Mouse (Mus musculus): ENCODE results near the gene Oas1a.
"Not testable (repeated sequence)": the region's sequence is repeated elsewhere in the genome, so short reads cannot be mapped to it uniquely, and the experiment has no call there.

The Oas1a gene

DNA sequence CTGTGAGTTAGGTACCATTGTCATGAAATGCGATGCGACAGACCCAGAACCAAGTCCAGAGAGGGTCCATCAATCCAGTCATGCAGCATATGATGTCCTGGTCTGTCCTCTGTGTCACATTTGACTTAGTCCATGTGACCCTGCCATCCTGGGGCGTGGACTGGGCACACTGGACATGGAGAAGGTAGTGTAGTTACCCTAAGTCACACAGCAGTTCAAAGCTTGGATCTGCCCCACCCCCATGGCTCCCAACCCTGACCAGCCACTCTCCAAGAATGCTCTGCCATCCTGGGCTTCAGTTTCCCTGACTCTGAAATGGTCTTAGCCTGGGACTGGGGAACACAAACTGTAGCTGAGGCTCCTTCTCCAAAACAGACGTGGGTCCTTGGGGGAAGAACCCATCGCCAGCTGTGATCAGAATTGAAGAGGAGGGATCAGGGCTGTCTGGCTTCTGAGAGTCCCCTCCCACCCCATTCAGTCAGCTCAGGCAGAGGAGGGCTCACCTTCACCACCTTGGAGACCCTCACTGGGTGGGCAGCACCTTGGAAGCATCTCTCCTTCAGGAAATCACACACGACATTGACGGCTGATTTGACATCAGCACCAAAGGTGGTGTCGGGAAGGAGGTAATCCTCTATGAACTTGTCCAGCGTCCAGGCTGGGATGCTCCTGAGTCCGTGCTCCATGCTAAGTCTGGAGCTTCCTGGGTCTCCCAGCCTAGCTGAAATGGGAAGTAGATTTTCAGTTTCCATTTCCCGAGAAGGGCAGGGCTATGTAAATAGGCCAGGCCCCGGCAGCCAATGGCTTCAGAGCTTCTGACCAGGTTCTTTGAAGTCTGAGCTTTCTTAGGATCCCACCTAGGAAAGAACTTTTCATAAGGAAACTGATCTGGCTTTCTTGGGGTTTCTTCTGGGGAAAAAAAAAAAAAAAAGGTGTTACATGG lies at the start of gene Oas1a:
TSS of gene Oas1a (minus strand) at position 731 of the 943 bp plus-strand sequence.
- H3K4me1 ChIP-seq (replicated peaks; ENCODE audit: low read depth, low read length) = peaks cover 25% of the 10 kb centered on the region
- H3K4me3 ChIP-seq (replicated peaks; ENCODE audit: low read length) = peak within 1 kb of the TSS; percentile 62
- not testable (repeated sequence) for H3K9me3 ChIP-seq (ENCODE audit: low read length); H3K27me3 ChIP-seq (ENCODE audit: insufficient read depth, low read length); H3K36me3 ChIP-seq (ENCODE audit: insufficient read depth, low read length)

DNA sequence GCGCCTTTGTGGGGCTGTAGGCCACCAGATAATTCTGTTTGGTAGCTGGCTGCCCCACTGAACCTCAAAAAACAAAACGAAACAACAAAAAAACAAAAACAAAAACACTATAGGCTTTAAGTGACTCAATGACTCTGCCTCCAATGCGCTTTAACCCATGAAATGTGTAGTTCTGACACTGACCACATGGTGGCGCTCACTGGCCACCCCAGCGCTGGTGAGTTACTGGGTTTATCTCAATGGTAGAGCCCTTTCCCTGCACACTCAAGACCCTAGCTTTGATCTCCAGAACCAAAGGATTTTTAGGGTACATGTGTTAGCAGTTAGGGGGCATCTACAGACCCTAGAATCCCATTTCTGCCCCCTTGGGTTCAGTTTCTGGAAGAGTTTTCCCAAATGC lies 46.7 kb upstream of the Oas1a start:
- 0 out of 2 replicates have a peak, but pooled peaks cover under 1% of the 10 kb centered on the region for H3K4me1 ChIP-seq (replicated peaks; ENCODE audit: low read depth, low read length)
- peaks cover 4% of the 10 kb centered on the region; the same call in 1 of the 2 replicates for H3K9me3 ChIP-seq (ENCODE audit: low read length)
- no peaks in the 10 kb centered on the region for H3K36me3 ChIP-seq (ENCODE audit: insufficient read depth, low read length)
- no peak for TF ChIP-seq POU5F1 (IDR thresholded peaks at IDR 0.05; ENCODE audit: borderline replicate concordance, low read length)
- TF ChIP-seq NANOG (IDR thresholded peaks at IDR 0.05; ENCODE audit: borderline replicate concordance, low read length) = no peak
- TF ChIP-seq CTCF (conservative IDR thresholded peaks at IDR 0.05; ENCODE audit: low read length) = peak; percentile 84
- H3K4me3 ChIP-seq (replicated peaks; ENCODE audit: low read length) = no peak overlapping the region
- peaks cover 52% of the 10 kb centered on the region for H3K27me3 ChIP-seq (ENCODE audit: insufficient read depth, low read length)

DNA sequence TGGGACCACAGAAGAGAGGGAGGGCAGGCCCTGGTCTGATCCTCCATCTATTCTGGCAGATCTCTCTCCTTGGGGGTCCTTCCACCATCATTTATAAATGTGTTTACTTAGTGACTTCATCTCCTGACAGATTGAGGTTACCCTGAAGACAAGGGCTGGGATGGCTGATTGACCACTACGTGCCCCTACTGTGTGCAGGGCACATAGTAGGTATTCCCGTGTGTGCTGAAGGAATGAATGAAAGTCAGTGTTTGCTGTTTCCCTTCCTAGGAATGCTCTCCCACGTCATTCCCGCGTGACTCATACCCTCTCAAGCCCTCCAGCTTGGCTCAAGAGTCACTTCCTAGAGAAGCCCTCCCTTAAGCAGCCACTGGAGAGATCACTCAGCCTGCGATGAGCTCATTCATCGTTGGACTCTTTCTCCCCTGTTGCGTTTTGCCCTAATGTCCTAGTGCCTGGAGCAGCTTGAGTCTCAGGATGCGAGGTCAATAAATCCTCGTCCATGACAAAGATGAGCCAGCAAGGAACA lies 45.0 kb upstream of the Oas1a start:
- no peak overlapping the region for H3K4me3 ChIP-seq (replicated peaks; ENCODE audit: low read length)
- no peaks in the 10 kb centered on the region for H3K9me3 ChIP-seq (ENCODE audit: low read length)
- peaks cover 58% of the 10 kb centered on the region for H3K27me3 ChIP-seq (ENCODE audit: insufficient read depth, low read length)
- H3K4me1 ChIP-seq (replicated peaks; ENCODE audit: low read depth, low read length) = peaks cover 9% of the 10 kb centered on the region
- no peaks in the 10 kb centered on the region for H3K36me3 ChIP-seq (ENCODE audit: insufficient read depth, low read length)
- TF ChIP-seq NANOG (IDR thresholded peaks at IDR 0.05; ENCODE audit: borderline replicate concordance, low read length) (no peak), CTCF (conservative IDR thresholded peaks at IDR 0.05; ENCODE audit: low read length) (no peak)

DNA sequence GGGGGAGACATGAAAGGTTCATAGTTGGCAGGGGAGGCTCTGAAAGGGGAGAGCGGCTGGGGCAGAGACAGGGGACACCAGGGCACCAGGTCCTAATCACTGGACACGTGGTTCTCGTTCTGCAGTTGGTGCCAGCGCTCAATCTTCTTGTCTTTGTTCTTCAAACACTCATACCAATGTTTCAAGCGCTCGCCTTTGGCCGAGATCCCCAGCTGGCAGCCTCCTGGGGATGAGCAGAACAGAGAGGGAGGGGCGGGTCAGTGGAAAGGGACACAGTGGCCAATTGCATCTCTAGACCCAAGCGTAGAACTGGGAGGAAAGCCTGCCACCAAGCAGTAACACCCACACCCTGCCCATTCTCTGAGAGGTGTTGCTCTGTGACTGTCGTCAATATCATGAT lies 34.8 kb upstream of the Oas1a start:
- no peak for TF ChIP-seq CTCF (conservative IDR thresholded peaks at IDR 0.05; ENCODE audit: low read length)
- TF ChIP-seq POU5F1 (IDR thresholded peaks at IDR 0.05; ENCODE audit: borderline replicate concordance, low read length) = no peak
- Histone ChIP-seq H3K4me3 (replicated peaks; ENCODE audit: low read length) (no peak overlapping the region), H3K27me3 (ENCODE audit: insufficient read depth, low read length) (peaks cover 42% of the 10 kb centered on the region), H3K36me3 (ENCODE audit: insufficient read depth, low read length) (no peaks in the 10 kb centered on the region), H3K9me3 (ENCODE audit: low read length) (no peaks in the 10 kb centered on the region), H3K4me1 (replicated peaks; ENCODE audit: low read depth, low read length) (peaks cover 53% of the 10 kb centered on the region)

DNA sequence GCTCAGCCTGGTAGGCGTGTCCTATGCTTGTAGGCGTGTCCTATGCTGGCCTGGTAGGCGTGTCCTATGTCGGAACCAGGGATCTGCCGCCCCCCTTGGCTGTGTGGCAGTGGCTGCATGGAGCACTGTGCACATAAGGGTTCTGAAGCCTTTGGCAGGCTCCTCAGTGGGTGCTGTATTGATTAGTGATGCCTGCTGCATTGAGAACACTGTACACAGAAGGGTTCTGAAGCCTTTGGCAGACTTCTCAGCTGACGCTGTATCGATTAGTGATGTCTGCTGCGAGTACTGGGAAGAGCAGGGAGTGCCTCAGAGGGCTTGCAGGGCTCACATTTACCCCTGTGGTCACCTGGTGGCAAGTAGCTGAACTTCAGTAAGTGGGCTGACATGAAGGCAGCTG lies 31.3 kb upstream of the Oas1a start:
- H3K4me1 ChIP-seq (replicated peaks; ENCODE audit: low read depth, low read length) = peaks cover 39% of the 10 kb centered on the region
- H3K27me3 ChIP-seq (ENCODE audit: insufficient read depth, low read length) = peaks cover 34% of the 10 kb centered on the region
- H3K4me3 ChIP-seq (replicated peaks; ENCODE audit: low read length) = peak overlapping the region; percentile 63
- no peak for TF ChIP-seq POU5F1 (IDR thresholded peaks at IDR 0.05; ENCODE audit: borderline replicate concordance, low read length)
- TF ChIP-seq CTCF (conservative IDR thresholded peaks at IDR 0.05; ENCODE audit: low read length) = peak; percentile 55
- no peaks in the 10 kb centered on the region for H3K9me3 ChIP-seq (ENCODE audit: low read length)
- no peaks in the 10 kb centered on the region for H3K36me3 ChIP-seq (ENCODE audit: insufficient read depth, low read length)

DNA sequence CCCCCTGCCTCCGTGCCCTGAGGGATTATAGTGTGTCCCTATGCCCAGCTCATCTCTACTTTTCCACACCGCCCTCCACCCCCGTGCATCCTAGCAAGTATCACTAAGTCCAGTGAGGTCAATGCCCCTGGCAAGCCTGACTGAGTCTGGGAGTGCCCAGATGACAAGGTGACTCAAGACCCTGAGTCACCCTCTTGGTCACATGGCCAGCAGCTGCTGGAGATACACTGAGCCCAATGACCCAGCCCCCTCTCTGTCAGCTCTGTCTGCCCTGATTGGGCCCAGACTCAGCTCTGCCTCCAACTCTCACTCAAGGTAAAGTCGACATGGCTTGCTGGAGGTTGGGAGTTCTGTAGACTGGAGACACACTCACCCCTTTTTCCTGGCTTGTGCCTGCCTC lies 30.5 kb upstream of the Oas1a start:
- peak overlapping the region; percentile 63; the same call in 1 of the 2 replicates for H3K4me3 ChIP-seq (replicated peaks; ENCODE audit: low read length)
- H3K36me3 ChIP-seq (ENCODE audit: insufficient read depth, low read length) = no peaks in the 10 kb centered on the region
- peaks cover 41% of the 10 kb centered on the region for H3K4me1 ChIP-seq (replicated peaks; ENCODE audit: low read depth, low read length)
- TF ChIP-seq NANOG (IDR thresholded peaks at IDR 0.05; ENCODE audit: borderline replicate concordance, low read length) = no peak
- TF ChIP-seq CTCF (conservative IDR thresholded peaks at IDR 0.05; ENCODE audit: low read length) = no peak
- no peak for TF ChIP-seq POU5F1 (IDR thresholded peaks at IDR 0.05; ENCODE audit: borderline replicate concordance, low read length)
- no peaks in the 10 kb centered on the region for H3K9me3 ChIP-seq (ENCODE audit: low read length)
- peaks cover 29% of the 10 kb centered on the region for H3K27me3 ChIP-seq (ENCODE audit: insufficient read depth, low read length)

DNA sequence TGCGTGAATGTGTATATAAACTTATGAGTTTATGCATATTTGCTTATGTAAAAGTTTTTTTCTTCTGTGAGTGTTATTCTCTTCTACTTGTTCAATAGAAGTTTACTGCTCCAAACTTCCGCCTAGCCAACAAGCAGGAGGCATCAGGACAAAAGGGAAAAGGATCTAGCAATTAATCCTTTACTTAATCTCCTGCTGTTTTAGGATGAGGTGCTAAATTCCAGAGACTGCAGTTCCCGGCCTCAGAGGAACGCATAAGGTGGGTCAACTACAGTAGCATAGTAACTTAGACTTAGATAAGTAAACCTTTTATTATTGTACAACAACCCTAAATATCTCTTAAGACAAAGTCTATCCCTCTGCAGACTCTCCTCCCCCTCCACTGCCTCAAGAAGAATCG lies 26.6 kb upstream of the Oas1a start:
- Histone ChIP-seq H3K36me3 (ENCODE audit: insufficient read depth, low read length) (no peaks in the 10 kb centered on the region), H3K4me1 (replicated peaks; ENCODE audit: low read depth, low read length) (peaks cover 35% of the 10 kb centered on the region), H3K9me3 (ENCODE audit: low read length) (peaks cover 8% of the 10 kb centered on the region), H3K4me3 (replicated peaks; ENCODE audit: low read length) (no peak overlapping the region), H3K27me3 (ENCODE audit: insufficient read depth, low read length) (peaks cover 38% of the 10 kb centered on the region)
- no peak for TF ChIP-seq POU5F1 (IDR thresholded peaks at IDR 0.05; ENCODE audit: borderline replicate concordance, low read length)
- peak; percentile 96 for TF ChIP-seq NANOG (IDR thresholded peaks at IDR 0.05; ENCODE audit: borderline replicate concordance, low read length)

DNA sequence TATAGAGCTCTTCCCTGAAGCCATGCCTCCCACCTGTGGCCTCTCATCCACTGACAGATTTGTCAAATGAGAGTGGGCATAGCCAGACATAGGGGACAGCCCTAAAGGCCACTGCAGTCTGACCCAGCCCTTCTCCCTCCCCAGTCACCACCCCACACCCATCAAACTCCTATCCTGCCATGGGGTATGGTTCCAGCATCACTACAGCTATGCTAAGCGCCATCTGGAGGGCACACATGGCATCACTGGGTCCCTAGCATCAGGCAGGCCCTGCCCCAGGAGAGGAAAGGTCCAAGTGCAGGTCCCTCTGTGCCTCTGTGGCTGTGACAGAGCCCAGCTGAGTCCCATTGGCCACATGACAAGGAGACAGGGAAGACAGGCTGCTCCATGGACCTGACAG lies 19.7 kb upstream of the Oas1a start:
- H3K4me1 ChIP-seq (replicated peaks; ENCODE audit: low read depth, low read length) = no peaks in the 10 kb centered on the region
- peaks cover 2% of the 10 kb centered on the region; the same call in 1 of the 2 replicates for H3K9me3 ChIP-seq (ENCODE audit: low read length)
- no peak for TF ChIP-seq NANOG (IDR thresholded peaks at IDR 0.05; ENCODE audit: borderline replicate concordance, low read length)
- TF ChIP-seq POU5F1 (IDR thresholded peaks at IDR 0.05; ENCODE audit: borderline replicate concordance, low read length) = no peak
- peak; percentile 48 for TF ChIP-seq CTCF (conservative IDR thresholded peaks at IDR 0.05; ENCODE audit: low read length)
- H3K36me3 ChIP-seq (ENCODE audit: insufficient read depth, low read length) = no peaks in the 10 kb centered on the region
- H3K27me3 ChIP-seq (ENCODE audit: insufficient read depth, low read length) = peaks cover 52% of the 10 kb centered on the region
- no peak overlapping the region for H3K4me3 ChIP-seq (replicated peaks; ENCODE audit: low read length)

DNA sequence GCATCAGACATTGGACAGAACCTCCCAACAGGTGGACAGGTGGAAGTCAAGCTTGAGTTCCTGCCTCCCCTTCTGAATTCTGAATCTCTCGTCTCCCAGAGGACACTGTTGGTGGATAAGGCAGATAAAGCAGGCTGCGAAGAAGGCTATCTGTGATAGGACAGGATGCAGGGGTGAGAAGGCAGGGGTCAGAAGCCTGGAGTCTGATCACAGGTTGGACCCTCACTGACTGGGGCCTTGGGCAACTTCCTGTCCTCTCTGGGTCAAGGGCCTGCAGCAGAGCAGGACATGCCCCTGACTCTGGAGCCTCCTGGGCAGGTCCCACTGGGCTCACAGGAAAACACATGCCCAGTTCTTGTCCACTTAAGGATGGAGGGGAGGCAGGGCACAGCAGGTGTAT lies 19.0 kb upstream of the Oas1a start:
- H3K27me3 ChIP-seq (ENCODE audit: insufficient read depth, low read length) = peaks cover 51% of the 10 kb centered on the region
- H3K4me1 ChIP-seq (replicated peaks; ENCODE audit: low read depth, low read length); H3K4me3 ChIP-seq (replicated peaks; ENCODE audit: low read length); H3K36me3 ChIP-seq (ENCODE audit: insufficient read depth, low read length); H3K9me3 ChIP-seq (ENCODE audit: low read length): not testable (repeated sequence)

DNA sequence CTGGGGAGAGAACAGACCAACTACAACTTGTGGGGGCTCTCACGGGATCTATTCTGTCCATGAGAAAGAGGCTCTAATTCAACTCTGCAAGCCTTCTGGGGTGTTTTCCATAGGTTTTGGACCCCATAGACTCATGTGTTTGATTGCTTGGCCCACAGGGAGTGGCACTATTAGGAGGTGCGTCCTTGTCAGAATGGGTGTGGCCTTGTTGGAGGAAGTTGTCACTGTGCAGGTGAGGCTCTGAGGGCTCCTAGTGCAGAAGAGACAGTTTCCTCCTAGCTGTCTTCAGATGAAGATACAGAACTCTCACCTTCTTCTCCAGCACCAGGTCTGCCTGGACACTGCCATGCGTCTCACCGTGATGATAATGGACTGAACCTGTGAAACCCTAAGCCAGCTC lies 17.2 kb upstream of the Oas1a start:
- H3K4me1 ChIP-seq (replicated peaks; ENCODE audit: low read depth, low read length); H3K9me3 ChIP-seq (ENCODE audit: low read length); H3K4me3 ChIP-seq (replicated peaks; ENCODE audit: low read length); H3K36me3 ChIP-seq (ENCODE audit: insufficient read depth, low read length): not testable (repeated sequence)
- peaks cover 55% of the 10 kb centered on the region for H3K27me3 ChIP-seq (ENCODE audit: insufficient read depth, low read length)

All from E14TG2a.4 (cell line).